Mouse (Mus musculus): ENCODE measurements around the gene Hemk1. TPM values are rescaled to one million over a fixed set of nuclear protein-coding genes. Genes with fewer than 3 reads are reported as not detected.
A peak's percentile ranks its signal among the peaks of the same experiment; 100 is the strongest.

The Hemk1 gene
- polyA plus RNA-seq, 1 experiment from 2014 or later: 11.5 TPM

DNA sequence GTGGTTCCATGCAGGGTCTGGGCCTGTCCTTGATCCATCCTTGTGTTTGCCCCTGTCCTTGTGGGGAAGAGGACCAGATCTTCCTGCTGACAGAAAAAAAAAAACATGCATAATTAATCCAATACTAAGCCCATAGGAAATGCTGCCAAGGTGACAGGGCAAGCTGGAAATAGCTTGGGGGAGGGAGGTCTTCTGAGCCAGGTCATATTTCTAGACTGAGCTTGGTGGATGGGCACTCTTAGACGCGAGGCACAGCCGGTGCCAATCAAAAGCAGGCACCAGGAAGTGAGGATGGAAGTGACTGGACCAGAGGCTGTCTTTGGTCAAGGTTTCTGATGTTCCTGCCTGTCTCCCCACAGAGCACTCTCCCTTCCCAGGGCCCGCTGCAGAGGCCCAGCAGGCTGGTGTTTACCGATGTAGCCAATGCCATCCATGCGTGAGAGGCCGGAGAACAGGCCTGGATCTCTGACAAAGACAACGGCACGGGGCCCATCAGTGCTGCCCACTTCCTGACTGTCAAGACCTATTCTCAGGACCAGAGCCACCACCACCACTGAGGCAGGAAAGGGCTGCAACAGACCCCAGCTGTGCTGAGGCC is 9.5 kb upstream of the Hemk1 start:
- no peaks in the 10 kb centered on the region for H3K27me3 ChIP-seq (ENCODE audit: control insufficient read depth, insufficient read depth, low read depth, low read length)
- no peak overlapping the region for H3K4me3 ChIP-seq (ENCODE audit: low read length)
- no peaks in the 10 kb centered on the region for H3K36me3 ChIP-seq (ENCODE audit: control insufficient read depth, insufficient read depth, low read length)
- 62% methylated on average over 9 of the region's 9 CpGs for WGBS
- no peaks in the 10 kb centered on the region for H3K4me1 ChIP-seq (replicated peaks; ENCODE audit: control insufficient read depth, insufficient read depth, low read length)
- no peak for ATAC-seq (ENCODE audit: low read depth)
- no peak overlapping the region for H3K27ac ChIP-seq (ENCODE audit: low read length)
- no peak overlapping the region for H3K4me2 ChIP-seq (ENCODE audit: low read depth, low read length)
- no peak overlapping the region for H3K9ac ChIP-seq (ENCODE audit: low read length)
- no peaks in the 10 kb centered on the region for H3K9me3 ChIP-seq (ENCODE audit: control insufficient read depth, low read length)

DNA sequence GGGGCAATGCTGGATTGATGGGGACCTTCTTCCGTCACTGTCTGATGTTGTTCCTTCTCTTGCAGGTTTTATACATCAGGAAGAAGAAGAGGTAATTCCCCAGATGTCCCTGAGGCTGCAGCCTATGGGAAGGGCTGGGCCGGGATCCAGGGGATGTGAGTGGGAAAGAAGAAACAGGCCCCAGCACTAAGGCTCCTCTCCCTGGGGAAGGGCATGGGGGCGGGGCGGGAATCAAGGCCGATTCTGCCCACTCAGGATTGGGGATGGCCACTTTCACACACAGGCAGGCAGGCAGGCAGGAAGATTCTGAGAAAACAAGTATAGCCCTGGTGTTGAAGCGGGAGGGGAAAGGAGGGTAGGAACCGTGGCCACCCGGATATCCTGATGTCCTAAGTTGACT is 7.9 kb upstream of the Hemk1 start:
- no peak for ATAC-seq (ENCODE audit: low read depth)
- Histone ChIP-seq H3K9me3 (ENCODE audit: control insufficient read depth, low read length) (no peaks in the 10 kb centered on the region), H3K27ac (ENCODE audit: low read length) (no peak overlapping the region), H3K27me3 (ENCODE audit: control insufficient read depth, insufficient read depth, low read depth, low read length) (peaks cover 1% of the 10 kb centered on the region; the same call in 1 of the 2 replicates), H3K9ac (ENCODE audit: low read length) (no peak overlapping the region), H3K4me3 (ENCODE audit: low read length) (no peak overlapping the region), H3K4me2 (ENCODE audit: low read depth, low read length) (no peak overlapping the region), H3K4me1 (replicated peaks; ENCODE audit: control insufficient read depth, insufficient read depth, low read length) (0 out of 2 replicates have a peak, but pooled peaks cover under 1% of the 10 kb centered on the region), H3K36me3 (ENCODE audit: control insufficient read depth, insufficient read depth, low read length) (no peaks in the 10 kb centered on the region)
- 77% methylated on average over 8 of the region's 8 CpGs for WGBS

DNA sequence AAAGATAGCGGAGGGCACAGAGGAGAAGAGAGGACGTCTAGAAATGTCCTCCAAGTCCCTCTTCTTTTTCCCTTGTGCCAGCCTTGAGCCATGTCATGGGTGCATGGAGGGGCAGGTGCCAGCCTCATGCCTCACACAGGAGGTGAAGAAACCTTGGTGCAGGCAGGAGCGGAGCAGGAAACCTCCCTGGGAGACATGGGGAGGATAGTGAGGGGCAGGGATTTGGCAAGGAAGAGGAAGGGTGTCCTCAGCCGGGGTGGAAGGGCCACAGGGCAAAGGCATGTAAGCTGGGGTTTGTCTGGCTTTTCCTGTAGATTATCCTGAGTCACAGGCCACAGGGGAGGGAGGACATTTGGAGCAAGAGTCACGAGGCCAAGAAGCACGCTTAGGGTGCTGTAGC is 5.9 kb upstream of the Hemk1 start:
- Histone ChIP-seq H3K4me1 (replicated peaks; ENCODE audit: control insufficient read depth, insufficient read depth, low read length) (peaks cover 6% of the 10 kb centered on the region; the same call in 1 of the 2 replicates), H3K9ac (ENCODE audit: low read length) (no peak overlapping the region), H3K27me3 (ENCODE audit: control insufficient read depth, insufficient read depth, low read depth, low read length) (peaks cover 2% of the 10 kb centered on the region; the same call in 1 of the 2 replicates), H3K36me3 (ENCODE audit: control insufficient read depth, insufficient read depth, low read length) (no peaks in the 10 kb centered on the region), H3K4me2 (ENCODE audit: low read depth, low read length) (no peak overlapping the region), H3K4me3 (ENCODE audit: low read length) (no peak overlapping the region), H3K27ac (ENCODE audit: low read length) (no peak overlapping the region), H3K9me3 (ENCODE audit: control insufficient read depth, low read length) (no peaks in the 10 kb centered on the region)
- 63% methylated on average over 6 of the region's 6 CpGs for WGBS
- ATAC-seq (ENCODE audit: low read depth): no peak

DNA sequence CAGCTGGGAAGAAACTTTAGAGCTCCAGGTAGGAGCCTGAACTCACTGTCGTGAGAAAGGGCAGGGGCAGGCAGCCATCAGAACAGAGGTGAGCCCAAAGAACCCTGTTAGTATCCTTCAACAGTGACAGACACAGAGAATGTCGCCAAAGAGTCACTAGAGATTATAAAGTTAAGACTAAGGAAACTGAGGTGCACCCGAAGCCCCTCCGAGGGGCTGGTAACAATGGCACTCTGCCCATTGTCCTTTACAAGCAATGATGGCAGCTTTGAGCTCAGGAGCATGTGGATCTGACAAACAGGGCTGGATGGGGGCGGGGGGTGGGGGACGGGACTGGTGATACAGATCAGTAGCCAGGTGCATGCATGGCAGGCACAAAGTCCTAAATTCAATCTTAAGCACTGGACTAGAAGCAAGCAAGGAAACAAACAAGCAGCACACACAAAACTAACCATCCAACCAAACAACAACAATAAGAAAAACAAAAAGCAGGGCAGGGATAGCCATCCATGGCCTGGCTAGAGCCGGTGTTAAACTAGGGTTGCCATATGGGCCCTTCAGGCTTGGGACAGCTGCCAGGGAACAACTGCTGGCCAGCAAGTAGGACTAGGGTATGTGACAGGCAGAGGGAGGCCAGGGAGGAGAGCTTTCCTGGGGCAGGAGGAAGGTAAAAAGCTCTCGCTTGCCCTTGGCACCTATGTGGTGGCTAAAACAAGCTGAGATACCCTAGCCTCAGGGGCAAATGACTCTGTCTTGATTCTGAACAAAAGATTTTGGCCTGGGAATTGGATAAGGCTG is 5.2 kb upstream of the Hemk1 start:
- H3K36me3 ChIP-seq (ENCODE audit: control insufficient read depth, insufficient read depth, low read length): no peaks in the 10 kb centered on the region
- ATAC-seq (ENCODE audit: low read depth): no peak
- H3K27ac ChIP-seq (ENCODE audit: low read length): no peak overlapping the region
- peaks cover 2% of the 10 kb centered on the region; the same call in 1 of the 2 replicates for H3K27me3 ChIP-seq (ENCODE audit: control insufficient read depth, insufficient read depth, low read depth, low read length)
- H3K4me1 ChIP-seq (replicated peaks; ENCODE audit: control insufficient read depth, insufficient read depth, low read length): peaks cover 13% of the 10 kb centered on the region; the same call in 1 of the 2 replicates
- H3K4me2 ChIP-seq (ENCODE audit: low read depth, low read length): no peak overlapping the region
- H3K9ac ChIP-seq (ENCODE audit: low read length): no peak overlapping the region
- H3K4me3 ChIP-seq (ENCODE audit: low read length): no peak overlapping the region
- WGBS: 60% methylated on average over 8 of the region's 8 CpGs
- no peaks in the 10 kb centered on the region for H3K9me3 ChIP-seq (ENCODE audit: control insufficient read depth, low read length)

DNA sequence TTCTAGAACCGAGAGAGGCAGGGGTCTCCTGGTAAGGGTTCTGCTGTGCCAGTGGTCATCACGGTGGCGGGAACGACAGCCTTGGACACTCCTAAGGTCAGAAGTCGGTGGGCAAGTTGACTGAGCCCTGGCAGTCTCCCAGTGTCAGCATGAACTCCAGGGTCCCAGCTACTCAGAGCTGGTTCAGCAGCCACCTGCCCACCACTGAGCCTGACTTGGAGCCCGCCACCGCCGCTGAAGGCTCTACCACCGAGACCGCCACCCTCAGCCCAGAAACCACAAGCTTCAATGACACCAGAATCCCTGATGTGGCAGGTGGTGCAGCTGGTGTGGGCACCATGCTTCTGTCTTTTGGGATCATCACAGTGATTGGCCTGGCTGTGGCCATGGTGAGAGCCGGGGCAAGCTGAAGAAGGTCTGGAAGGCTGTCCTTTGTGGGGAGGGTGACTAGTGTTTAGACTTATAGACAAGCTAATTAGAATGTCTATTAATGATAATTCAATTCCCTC is 4.1 kb upstream of the Hemk1 start:
- Histone ChIP-seq H3K36me3 (ENCODE audit: control insufficient read depth, insufficient read depth, low read length) (no peaks in the 10 kb centered on the region), H3K27ac (ENCODE audit: low read length) (no peak overlapping the region), H3K27me3 (ENCODE audit: control insufficient read depth, insufficient read depth, low read depth, low read length) (peaks cover 2% of the 10 kb centered on the region; the same call in 1 of the 2 replicates), H3K4me1 (replicated peaks; ENCODE audit: control insufficient read depth, insufficient read depth, low read length) (peaks cover 15% of the 10 kb centered on the region; the same call in 1 of the 2 replicates), H3K9me3 (ENCODE audit: control insufficient read depth, low read length) (no peaks in the 10 kb centered on the region), H3K4me2 (ENCODE audit: low read depth, low read length) (no peak overlapping the region), H3K9ac (ENCODE audit: low read length) (no peak overlapping the region), H3K4me3 (ENCODE audit: low read length) (no peak overlapping the region)
- 87% methylated on average over 11 of the region's 11 CpGs for WGBS
- ATAC-seq (ENCODE audit: low read depth): no peak

DNA sequence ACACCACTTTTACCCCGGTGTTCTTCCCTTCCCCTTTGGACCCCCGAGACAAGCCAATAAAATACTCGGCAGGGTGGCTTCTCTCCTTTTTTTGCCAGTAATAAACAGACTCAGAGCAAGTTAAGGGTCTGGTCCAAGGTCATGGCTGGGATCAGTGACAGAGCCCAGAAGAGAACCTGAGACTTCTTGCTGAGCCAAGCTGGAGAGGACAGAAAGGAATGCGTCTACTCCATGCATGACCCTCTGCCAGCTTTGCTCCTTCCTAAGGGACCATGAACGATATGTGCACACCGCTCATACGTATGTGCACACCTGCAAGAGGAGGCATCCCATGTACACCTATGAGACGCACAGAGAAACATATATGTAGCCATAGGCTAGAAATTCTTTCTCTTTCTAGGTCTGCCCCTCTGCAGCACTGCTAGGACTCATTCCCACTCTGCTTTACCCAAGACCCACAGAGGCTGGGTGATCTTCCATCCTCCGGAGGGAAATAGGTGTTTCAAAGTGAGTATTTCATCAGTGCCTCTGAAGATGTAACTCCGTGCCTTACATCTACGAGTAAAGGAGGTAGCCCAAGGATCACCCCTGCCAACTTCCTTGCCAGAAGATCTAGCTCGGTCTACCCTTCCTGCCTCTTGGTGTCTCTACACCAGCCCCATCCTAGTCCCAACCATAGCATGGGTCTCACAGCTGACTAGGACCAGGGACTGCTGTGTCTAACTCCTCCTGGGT is 2.9 kb upstream of the Hemk1 start:
- Histone ChIP-seq H3K4me1 (replicated peaks; ENCODE audit: control insufficient read depth, insufficient read depth, low read length) (peaks cover 15% of the 10 kb centered on the region; the same call in 1 of the 2 replicates), H3K4me3 (ENCODE audit: low read length) (peak overlapping the region; percentile 70), H3K27ac (ENCODE audit: low read length) (no peak overlapping the region), H3K9me3 (ENCODE audit: control insufficient read depth, low read length) (no peaks in the 10 kb centered on the region), H3K27me3 (ENCODE audit: control insufficient read depth, insufficient read depth, low read depth, low read length) (peaks cover 2% of the 10 kb centered on the region; the same call in 1 of the 2 replicates), H3K36me3 (ENCODE audit: control insufficient read depth, insufficient read depth, low read length) (no peaks in the 10 kb centered on the region), H3K4me2 (ENCODE audit: low read depth, low read length) (peak overlapping the region; percentile 93), H3K9ac (ENCODE audit: low read length) (peak overlapping the region; percentile 77)
- 44% methylated on average over 12 of the region's 12 CpGs for WGBS
- no peak for ATAC-seq (ENCODE audit: low read depth)

DNA sequence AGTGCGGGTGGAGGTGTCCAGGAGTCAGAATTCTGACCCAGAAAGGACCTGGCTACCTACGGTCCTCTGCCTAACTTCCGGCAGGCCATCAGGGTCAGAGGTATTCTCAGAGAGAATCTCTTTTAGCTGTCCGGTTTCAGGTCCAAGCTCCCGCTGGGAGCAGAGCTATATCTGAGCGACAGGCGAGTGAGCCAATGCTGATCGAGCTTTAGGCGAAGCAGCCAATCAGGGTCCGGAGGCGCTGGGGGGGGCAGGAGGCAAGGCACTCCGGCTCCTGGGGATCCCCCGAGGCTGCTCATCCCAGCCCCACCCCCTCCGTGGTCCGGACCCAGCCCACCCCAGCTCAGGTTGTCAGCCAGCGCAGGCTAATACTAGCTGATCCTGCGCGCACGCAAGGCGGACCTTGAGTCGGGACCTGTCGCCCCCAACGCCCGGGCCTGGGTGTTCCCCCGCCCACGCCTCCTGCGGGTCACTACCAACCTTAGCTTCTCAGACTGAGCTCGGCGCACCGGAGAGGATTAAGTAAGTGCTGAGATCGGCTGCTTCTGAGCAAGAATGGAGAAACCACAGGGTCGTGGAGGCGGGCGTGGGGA is 2.2 kb upstream of the Hemk1 start, which contains the start of gene 6430571L13Rik:
Gene 6430571L13Rik, plus strand, starts transcription at position 336 of the 593 bp plus-strand sequence.
- under 1% methylated on average over 34 of the region's 34 CpGs for WGBS
- Histone ChIP-seq H3K9ac (ENCODE audit: low read length) (peak within 1 kb of the TSS; percentile 77), H3K4me2 (ENCODE audit: low read depth, low read length) (peak within 1 kb of the TSS; percentile 93), H3K36me3 (ENCODE audit: control insufficient read depth, insufficient read depth, low read length) (no peaks in the 10 kb centered on the region), H3K9me3 (ENCODE audit: control insufficient read depth, low read length) (no peaks in the 10 kb centered on the region), H3K4me3 (ENCODE audit: low read length) (peak within 1 kb of the TSS; percentile 70), H3K4me1 (replicated peaks; ENCODE audit: control insufficient read depth, insufficient read depth, low read length) (peaks cover 15% of the 10 kb centered on the region; the same call in 1 of the 2 replicates), H3K27me3 (ENCODE audit: control insufficient read depth, insufficient read depth, low read depth, low read length) (peaks cover 2% of the 10 kb centered on the region; the same call in 1 of the 2 replicates), H3K27ac (ENCODE audit: low read length) (no peak within 1 kb of the TSS)
- peak; percentile 95 for ATAC-seq (ENCODE audit: low read depth)

DNA sequence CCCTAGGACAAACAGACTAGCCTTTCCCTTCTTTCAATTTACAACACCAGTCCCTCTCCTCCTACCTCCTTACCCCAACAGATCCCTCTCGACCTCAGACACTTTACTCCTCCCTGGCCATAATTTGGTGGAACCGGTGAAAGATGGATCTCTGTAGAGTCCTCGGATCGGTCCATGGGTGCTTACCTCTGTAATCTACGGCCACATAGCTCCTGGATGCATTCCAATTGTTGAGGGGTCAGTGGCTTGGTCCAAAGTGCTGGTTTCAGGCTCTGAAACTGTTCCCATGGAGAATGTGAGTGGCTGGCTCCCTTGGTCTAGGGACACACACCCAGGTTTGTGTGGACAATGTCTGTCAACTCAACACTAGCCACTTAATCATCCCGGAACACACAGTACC is 1.8 kb downstream of the Hemk1 start:
- H3K36me3 ChIP-seq (ENCODE audit: control insufficient read depth, insufficient read depth, low read length): peaks cover 3% of the 10 kb centered on the region; the same call in 1 of the 2 replicates
- H3K9me3 ChIP-seq (ENCODE audit: control insufficient read depth, low read length): no peaks in the 10 kb centered on the region
- H3K27ac ChIP-seq (ENCODE audit: low read length): no peak overlapping the region
- H3K4me3 ChIP-seq (ENCODE audit: low read length): no peak overlapping the region
- H3K9ac ChIP-seq (ENCODE audit: low read length): no peak overlapping the region
- H3K27me3 ChIP-seq (ENCODE audit: control insufficient read depth, insufficient read depth, low read depth, low read length): 0 out of 2 replicates have a peak, but pooled peaks cover 2% of the 10 kb centered on the region
- no peak for ATAC-seq (ENCODE audit: low read depth)
- H3K4me1 ChIP-seq (replicated peaks; ENCODE audit: control insufficient read depth, insufficient read depth, low read length): peaks cover 15% of the 10 kb centered on the region; the same call in 1 of the 2 replicates
- no peak overlapping the region for H3K4me2 ChIP-seq (ENCODE audit: low read depth, low read length)
- 79% methylated on average over 6 of the region's 6 CpGs for WGBS
